Mouse (Mus musculus) erythroblast, embryonic 14.5 days (primary cell): ENCODE data around the gene Map3k1. TPM values are rescaled to one million over a fixed set of nuclear protein-coding genes. Genes with fewer than 3 reads are reported as not detected.
A peak's percentile ranks its signal among the peaks of the same experiment; 100 is the strongest.

Experiments
- H3K27me3 ChIP-seq: 2 replicates; pipeline ENCODE4 v1.6.1; 2012; ENCODE audit warnings: inconsistent platforms; ENCODE audit not compliant: control insufficient read depth
- H3K36me3 ChIP-seq: 2 replicates; pipeline ENCODE4 v1.6.1; 2012; ENCODE audit warnings: mild to moderate bottlenecking, inconsistent platforms; ENCODE audit not compliant: control insufficient read depth
- H3K4me1 ChIP-seq: 2 replicates; pipeline ENCODE4 v1.6.1; 2012; ENCODE audit warnings: inconsistent platforms; ENCODE audit not compliant: control insufficient read depth
- H3K4me3 ChIP-seq: replicated peaks from 2 replicates; pipeline ENCODE3; 2012; ENCODE audit warnings: moderate library complexity, mild to moderate bottlenecking, inconsistent platforms
- H3K9me3 ChIP-seq: 2 replicates; pipeline ENCODE4 v1.6.1; 2012; ENCODE audit warnings: low read length, inconsistent platforms, mixed read lengths; ENCODE audit not compliant: control insufficient read depth
- GATA1 ChIP-seq: IDR thresholded peaks from 2 replicates; pipeline ENCODE4 v1.6.1; 2012; ENCODE audit warnings: low read length, inconsistent platforms, mixed read lengths
- TAL1 ChIP-seq: IDR thresholded peaks from 3 replicates; pipeline ENCODE4 v1.6.1; 2012; ENCODE audit warnings: low read length, inconsistent platforms, mixed read lengths
- polyA plus RNA-seq: library from polyadenylated mRNA; stranded (reverse); fragments of >175 nt; gene quantifications from 2 replicates; pipeline ENCODE4 v1.2.3, GENCODE M21; 2012

Map3k1 gene
- polyA plus RNA-seq, 1 experiment = 2.1 TPM

- TF ChIP-seq TAL1 (no peak), GATA1 (no peak)
- no peak overlapping the region for H3K4me3 ChIP-seq
- H3K36me3 ChIP-seq = no peaks in the 10 kb centered on the region
- peaks cover 7% of the 10 kb centered on the region for H3K4me1 ChIP-seq
- H3K9me3 ChIP-seq = peaks cover 9% of the 10 kb centered on the region
- peaks cover 21% of the 10 kb centered on the region for H3K27me3 ChIP-seq
These were observed 7.6 kb upstream of the Map3k1 start for GRCm38 (mm10) chr13:111816431-111816830.

- Histone ChIP-seq H3K27me3 (peaks cover 30% of the 10 kb centered on the region), H3K4me3 (no peak overlapping the region), H3K36me3 (no peaks in the 10 kb centered on the region), H3K9me3 (peaks cover 9% of the 10 kb centered on the region), H3K4me1 (peaks cover 5% of the 10 kb centered on the region)
- TF ChIP-seq TAL1 (no peak), GATA1 (no peak)
These were observed 6.7 kb upstream of the Map3k1 start for GRCm38 (mm10) chr13:111815486-111815885.

GRCm38 (mm10) chr13:111815017-111815416, 6.2 kb upstream of the Map3k1 start:
- TF ChIP-seq TAL1 (no peak), GATA1 (no peak)

GRCm38 (mm10) chr13:111812647-111813046, 3.9 kb upstream of the Map3k1 start:
- H3K9me3 ChIP-seq = peaks cover 9% of the 10 kb centered on the region

More at GRCm38 (mm10) chr13:111815017-111815416, 6.2 kb upstream of the Map3k1 start:
- Histone ChIP-seq H3K36me3 (no peaks in the 10 kb centered on the region), H3K9me3 (peaks cover 9% of the 10 kb centered on the region), H3K27me3 (peaks cover 35% of the 10 kb centered on the region), H3K4me3 (no peak overlapping the region), H3K4me1 (peaks cover 8% of the 10 kb centered on the region)

GRCm38 (mm10) chr13:111810998-111811628, 2.3 kb upstream of the Map3k1 start:
- TF ChIP-seq GATA1 (no peak), TAL1 (no peak)
- Histone ChIP-seq H3K27me3 (peaks cover 52% of the 10 kb centered on the region), H3K4me1 (peaks cover 24% of the 10 kb centered on the region), H3K4me3 (no peak overlapping the region), H3K9me3 (peaks cover 9% of the 10 kb centered on the region), H3K36me3 (no peaks in the 10 kb centered on the region)

More at GRCm38 (mm10) chr13:111812647-111813046, 3.9 kb upstream of the Map3k1 start:
- Histone ChIP-seq H3K27me3 (peaks cover 46% of the 10 kb centered on the region), H3K36me3 (no peaks in the 10 kb centered on the region), H3K4me3 (no peak overlapping the region), H3K4me1 (peaks cover 12% of the 10 kb centered on the region)
- TF ChIP-seq TAL1 (no peak), GATA1 (no peak)

- Histone ChIP-seq H3K9me3 (peaks cover under 1% of the 10 kb centered on the region; the same call in 1 of the 2 replicates), H3K36me3 (peaks cover 6% of the 10 kb centered on the region), H3K27me3 (peaks cover 52% of the 10 kb centered on the region), H3K4me3 (peak overlapping the region; percentile 94), H3K4me1 (peaks cover 37% of the 10 kb centered on the region)
- TF ChIP-seq GATA1 (no peak), TAL1 (no peak)
These were observed 854 bp upstream of the Map3k1 start for GRCm38 (mm10) chr13:111809466-111810228.

- Histone ChIP-seq H3K36me3 (peaks cover 8% of the 10 kb centered on the region), H3K9me3 (no peaks in the 10 kb centered on the region), H3K4me1 (peaks cover 47% of the 10 kb centered on the region), H3K4me3 (peak overlapping the region; percentile 94), H3K27me3 (peaks cover 48% of the 10 kb centered on the region)
- no peak for TF ChIP-seq TAL1
- no peak for TF ChIP-seq GATA1
These were observed 481 bp downstream of the Map3k1 start for GRCm38 (mm10) chr13:111808387-111808636.

- no peaks in the 10 kb centered on the region for H3K9me3 ChIP-seq
- H3K27me3 ChIP-seq = peaks cover 43% of the 10 kb centered on the region
- TF ChIP-seq TAL1 (no peak), GATA1 (no peak)
- H3K4me1 ChIP-seq = peaks cover 53% of the 10 kb centered on the region
- peak overlapping the region; percentile 94 for H3K4me3 ChIP-seq
- peaks cover 13% of the 10 kb centered on the region for H3K36me3 ChIP-seq
These were observed 1.0 kb downstream of the Map3k1 start for GRCm38 (mm10) chr13:111807596-111808386.

GRCm38 (mm10) chr13:111807105-111807595, 1.6 kb downstream of the Map3k1 start:
- Histone ChIP-seq H3K27me3 (peaks cover 38% of the 10 kb centered on the region), H3K4me1 (peaks cover 58% of the 10 kb centered on the region), H3K4me3 (peak overlapping the region; percentile 94), H3K36me3 (peaks cover 16% of the 10 kb centered on the region), H3K9me3 (no peaks in the 10 kb centered on the region)
- no peak for TF ChIP-seq GATA1
- TF ChIP-seq TAL1 = no peak
